Mouse (Mus musculus): Measurements from ENCODE around the gene Prmt8. TPM values are rescaled to one million over a fixed set of nuclear protein-coding genes. Genes with fewer than 3 reads are reported as not detected.

The Prmt8 gene
- total RNA-seq (2021) = not detected
- long read RNA-seq, experiment 1 = 0 reads
- long read RNA-seq, experiment 2 = 0 reads

DNA sequence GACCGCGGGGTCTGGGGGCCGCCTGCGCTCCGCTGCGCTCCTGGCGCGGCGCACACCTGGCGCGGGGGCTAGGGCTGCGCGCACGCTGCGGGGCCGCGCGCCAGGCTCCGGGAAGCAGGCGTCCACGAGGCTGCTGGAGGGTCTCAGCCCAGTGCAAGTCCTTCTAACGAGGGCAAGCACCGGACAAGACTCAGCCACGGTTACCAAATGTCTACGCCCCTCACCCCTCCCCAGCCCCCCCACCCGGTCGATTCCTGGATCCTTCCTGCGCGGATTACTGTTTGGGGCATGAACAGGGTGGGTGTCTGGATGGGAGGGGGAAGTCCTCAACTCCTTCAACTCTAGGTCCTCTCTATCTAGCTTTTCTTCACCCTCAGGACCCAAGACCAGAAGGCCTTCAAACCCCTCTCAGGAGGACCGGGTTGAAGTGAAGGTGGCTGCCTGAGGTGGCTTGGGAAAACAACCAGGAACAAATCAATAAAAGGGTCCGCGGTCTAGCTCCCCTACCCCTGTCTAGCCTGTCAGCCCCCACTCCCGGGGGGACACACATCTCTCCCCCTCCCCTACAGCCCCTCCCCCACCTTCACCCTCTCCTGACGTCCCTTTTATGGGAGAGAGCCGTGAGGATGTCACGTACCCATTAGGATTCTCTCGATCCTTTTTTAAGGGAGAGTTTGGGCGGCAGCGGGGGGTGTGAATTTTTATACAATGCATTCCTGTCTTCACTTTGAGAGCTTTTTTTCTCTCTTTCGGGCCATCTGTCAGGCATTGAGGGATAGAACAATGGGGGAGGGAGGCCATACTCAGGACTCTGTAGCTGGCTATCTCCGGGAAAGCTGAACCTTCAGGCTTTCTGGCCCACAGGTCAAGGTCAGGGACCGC, at the start of gene Prmt8:
Gene Prmt8 (minus strand): TSS at position 198 of the 882 bp plus-strand sequence.
- no peak for DNase-seq

DNA sequence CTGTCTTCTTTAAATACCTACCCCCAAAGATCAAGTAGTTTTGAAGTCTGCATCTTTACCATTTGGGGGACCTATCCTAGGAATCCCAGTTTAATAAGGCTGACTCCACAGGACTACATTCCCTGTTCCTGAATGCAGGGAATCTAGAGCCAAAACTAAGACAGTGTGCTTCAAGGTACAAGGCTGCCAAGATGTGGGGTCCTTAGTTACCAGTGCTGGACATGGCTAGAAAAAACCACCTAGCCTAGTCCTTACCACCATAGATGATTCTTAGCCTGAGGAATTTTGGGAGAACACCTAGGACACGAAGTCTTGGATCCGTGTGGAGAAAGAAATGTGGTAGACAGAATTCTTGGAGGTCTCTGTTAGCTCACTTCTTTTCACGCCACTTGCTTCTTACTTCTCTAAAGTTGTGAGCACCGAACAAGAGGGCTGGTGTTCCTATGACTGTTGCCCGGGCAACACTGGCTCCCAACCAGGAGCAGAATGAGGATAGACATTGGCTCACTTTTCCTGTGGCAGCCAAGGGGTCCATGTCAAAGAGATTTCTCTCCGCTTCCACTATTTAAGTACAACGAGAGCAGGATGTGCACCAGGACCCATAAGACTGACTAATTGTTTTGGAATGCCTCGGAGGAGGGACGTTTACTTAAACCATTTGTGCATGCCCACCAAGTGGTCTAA, 33.9 kb upstream of the Prmt8 start:
- no peak for DNase-seq
- intact Hi-C loops (cut with DNase I) = no loop called here

More for the DNA sequence above, at the start of gene Prmt8:
- intact Hi-C loops (cut with DNase I) = no loop called here

GRCm38 (mm10) chr6:127802211-127802610, 32.9 kb upstream of the Prmt8 start:
- no peak for DNase-seq
- intact Hi-C loops (cut with DNase I) = no loop called here

DNA sequence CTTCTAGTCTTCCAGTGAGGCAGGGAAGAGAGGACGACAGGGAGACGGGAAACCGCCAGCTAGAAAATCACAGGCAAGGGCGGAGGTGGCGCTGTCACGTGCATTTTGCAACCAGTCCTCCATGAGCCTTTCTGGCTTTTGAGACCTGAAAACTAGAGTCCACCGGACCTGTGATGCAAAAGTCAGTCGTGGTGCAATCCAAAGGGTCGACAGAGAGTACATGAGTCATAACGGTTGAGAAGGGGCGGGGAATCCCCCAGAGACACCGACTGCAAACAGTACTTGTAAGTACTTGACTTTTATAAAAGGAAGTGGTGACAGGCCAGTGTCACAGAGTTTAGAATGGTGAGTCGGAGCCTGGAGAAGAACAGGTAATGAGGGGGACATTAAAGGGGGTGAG, 20.8 kb upstream of the Prmt8 start:
- no peak for DNase-seq

DNA sequence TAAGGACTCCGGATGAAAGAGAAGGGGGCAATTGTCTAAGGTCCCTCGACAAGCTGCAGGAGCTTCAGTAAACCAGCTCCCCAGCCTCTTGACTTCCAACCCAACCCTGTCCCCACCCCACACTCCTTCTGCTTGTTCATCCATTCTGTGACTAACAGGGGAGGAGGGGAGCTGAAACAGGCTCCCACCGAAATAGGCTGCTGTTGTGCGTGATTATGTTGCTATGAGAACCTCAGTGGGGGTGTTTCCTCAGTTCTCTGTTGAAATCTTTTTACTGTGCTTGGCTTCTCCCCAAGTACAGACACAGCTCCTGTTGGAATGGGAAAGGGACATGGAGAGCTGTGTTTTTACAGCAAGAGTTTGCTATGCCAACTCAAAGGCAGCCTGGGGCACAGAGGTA, 1.5 kb upstream of the Prmt8 start:
- no peak for DNase-seq
- intact Hi-C loops (cut with DNase I) = no loop called here

More for the DNA sequence above, 20.8 kb upstream of the Prmt8 start:
- intact Hi-C loops (cut with DNase I) = no loop called here

DNA sequence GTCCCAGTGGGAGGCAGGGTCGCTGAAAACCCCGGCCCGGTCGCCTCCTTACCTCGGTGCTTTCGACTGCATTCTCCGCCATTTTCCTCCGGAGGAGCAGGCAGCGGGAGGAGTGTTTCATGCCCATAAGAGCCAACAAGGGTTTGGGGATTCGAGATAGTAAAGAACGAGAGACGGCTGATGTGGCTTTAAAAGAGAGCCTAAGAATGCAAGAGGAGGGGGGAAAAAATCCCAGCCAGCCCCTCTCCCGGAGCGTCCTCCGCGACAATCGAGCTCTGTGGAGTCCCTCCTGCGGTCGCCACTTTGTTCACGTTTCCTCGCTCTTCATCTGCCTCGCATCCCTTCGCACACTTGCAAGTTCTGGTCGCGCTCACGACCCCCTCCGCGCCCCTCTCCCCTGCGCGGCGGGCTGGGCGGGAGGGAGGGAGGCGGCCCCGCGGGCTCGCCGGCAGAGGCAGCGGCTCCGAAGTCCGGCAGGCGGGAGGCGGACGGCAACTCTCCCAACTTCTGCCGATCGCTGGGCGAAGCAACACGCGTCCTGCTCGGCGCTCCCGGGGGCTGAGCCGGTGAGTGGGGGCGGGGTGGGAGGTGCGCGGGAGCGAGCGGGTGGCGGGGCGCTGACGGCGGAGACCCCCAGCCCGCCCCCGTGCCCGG, 524 bp downstream of the Prmt8 start:
- no peak for DNase-seq
- intact Hi-C loops (cut with DNase I) = no loop called here

GRCm38 (mm10) chr6:127767706-127768493, 1.4 kb downstream of the Prmt8 start:
- intact Hi-C loops (cut with DNase I) = no loop called here
- peak; percentile 75 to 82 for DNase-seq

DNA sequence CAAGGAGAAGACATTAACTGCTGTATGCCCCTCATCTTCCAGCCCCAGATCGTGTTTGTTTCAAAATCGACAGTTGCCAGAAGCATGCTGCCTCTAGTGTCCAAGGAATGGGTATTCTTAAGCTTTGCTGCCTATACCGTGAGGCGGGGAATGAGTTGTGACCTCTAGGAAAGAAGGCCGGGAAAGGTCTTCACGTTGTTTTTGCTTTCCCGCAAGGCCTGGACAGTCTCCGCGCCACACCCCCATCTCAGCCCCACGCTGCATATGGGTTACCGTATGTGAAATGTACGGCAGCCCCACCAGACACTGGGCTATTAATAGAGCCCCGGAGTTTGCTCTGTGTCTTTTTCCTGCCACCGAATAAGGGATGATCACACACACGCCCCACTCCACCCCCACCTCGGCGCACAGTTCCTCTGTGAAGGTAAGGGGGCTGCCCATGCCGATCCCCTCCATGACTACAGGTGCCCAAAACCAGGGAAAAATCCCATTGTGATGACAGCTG, 2.0 kb downstream of the Prmt8 start:
- intact Hi-C loops (cut with DNase I) = no loop called here
- no peak for DNase-seq

DNA sequence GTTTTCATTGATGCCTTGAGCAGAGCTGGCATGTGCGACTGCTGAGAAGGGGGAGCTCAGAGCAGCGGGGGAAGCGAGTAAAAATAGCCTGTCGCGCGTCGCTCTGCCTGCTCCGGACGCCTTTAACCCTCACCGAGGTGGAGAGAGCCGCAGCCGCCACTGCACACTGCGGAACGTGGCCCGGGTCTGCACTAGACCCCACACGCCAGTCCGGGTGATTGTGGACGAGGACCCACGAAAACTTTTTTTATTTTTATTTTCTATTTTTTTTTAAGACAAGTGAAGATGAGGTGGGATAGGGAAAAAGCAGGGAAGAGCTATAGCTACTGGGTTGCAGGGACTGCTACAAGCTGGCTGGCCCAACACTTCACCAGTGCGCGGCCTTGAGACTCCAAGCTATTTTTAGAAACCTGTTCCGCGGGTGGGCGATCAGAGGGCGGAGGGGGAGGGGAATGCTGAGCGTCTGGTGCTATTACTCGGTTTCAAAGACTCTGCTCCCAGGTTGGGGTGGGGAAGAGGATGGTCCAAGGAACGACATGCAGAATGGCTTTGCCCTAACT, 2.6 kb downstream of the Prmt8 start:
- intact Hi-C loops (cut with DNase I) = no loop called here
- DNase-seq = peak in 1 of 2 experiments; percentile 30

GRCm38 (mm10) chr6:127766041-127766604, 3.1 kb downstream of the Prmt8 start:
- intact Hi-C loops (cut with DNase I) = no loop called here
- no peak for DNase-seq

DNA sequence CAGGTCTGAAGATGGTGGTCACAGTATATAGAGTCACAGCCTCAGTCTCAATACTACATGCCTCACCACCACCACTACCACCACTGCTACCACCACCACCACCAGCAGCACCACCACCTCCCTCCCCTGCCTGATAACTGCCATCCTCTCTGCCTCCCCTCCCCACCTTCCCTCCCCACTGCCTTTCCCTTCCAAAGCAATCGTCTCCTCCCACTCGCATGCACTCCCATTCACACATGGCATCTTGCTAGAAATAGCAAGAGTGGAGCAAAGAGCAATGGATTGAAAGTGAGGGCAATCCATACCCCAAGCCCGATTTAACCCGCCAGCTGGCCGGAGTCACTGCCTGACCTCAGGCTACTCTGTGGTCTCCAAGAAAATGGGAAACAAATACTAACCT, 3.7 kb downstream of the Prmt8 start:
- no peak for DNase-seq
- intact Hi-C loops (cut with DNase I) = no loop called here

DNA sequence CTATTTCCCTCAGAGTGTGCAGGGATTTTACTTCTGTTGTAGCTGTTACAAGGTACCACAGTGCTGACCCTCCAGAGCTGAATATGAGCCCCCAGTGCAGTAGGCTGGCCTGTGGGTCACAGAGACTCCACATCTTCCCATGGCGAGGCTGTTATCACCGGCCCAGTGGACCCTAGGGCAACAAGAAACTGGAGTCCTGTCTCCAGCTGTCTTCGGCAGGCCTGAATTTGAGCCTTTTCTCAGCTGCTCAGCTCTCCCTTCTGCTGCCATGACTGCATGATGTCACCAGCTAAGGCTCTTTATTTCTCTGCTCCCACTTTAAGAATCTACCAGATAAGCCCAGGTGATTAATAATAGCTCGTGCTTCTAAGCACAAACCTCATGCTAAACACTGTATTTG, 11.0 kb downstream of the Prmt8 start:
- no peak for DNase-seq
- intact Hi-C loops (cut with DNase I) = no loop called here

DNA sequence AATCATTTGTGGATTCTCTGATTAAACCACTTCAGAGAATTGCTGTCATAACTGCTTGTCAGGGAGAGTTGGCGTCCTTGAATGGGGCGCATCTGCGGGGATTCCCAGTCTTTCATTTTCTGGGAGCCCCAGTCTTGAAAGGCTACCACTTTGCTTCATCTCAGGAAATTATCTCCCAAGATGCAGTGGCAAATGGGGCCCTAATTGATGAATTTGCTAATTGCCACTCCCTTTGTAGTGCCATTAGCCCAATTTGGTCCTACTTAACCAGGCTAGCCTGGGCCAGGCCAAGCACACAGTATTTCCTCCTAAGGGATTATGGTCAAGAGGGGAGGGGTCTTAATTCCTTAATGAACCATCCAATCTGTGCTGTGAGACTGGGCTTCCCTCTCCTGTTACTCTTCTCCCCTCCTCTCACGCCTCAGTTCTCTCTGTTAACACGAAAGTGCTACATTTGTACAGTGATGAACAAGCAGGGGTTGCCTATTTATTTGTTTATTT, 11.6 kb downstream of the Prmt8 start:
- no peak for DNase-seq

GRCm38 (mm10) chr6:127756856-127757255, 12.4 kb downstream of the Prmt8 start:
- no peak for DNase-seq
- intact Hi-C loops (cut with DNase I) = no loop called here

More for the DNA sequence above, 11.6 kb downstream of the Prmt8 start:
- intact Hi-C loops (cut with DNase I) = no loop called here

- intact Hi-C loops (cut with DNase I) = no loop called here
- no peak for DNase-seq
Measured at GRCm38 (mm10) chr6:127753228-127753627, 16.0 kb downstream of the Prmt8 start.

- intact Hi-C loops (cut with DNase I) = no loop called here
- no peak for DNase-seq
Measured at GRCm38 (mm10) chr6:127752681-127753080, 16.6 kb downstream of the Prmt8 start.

DNA sequence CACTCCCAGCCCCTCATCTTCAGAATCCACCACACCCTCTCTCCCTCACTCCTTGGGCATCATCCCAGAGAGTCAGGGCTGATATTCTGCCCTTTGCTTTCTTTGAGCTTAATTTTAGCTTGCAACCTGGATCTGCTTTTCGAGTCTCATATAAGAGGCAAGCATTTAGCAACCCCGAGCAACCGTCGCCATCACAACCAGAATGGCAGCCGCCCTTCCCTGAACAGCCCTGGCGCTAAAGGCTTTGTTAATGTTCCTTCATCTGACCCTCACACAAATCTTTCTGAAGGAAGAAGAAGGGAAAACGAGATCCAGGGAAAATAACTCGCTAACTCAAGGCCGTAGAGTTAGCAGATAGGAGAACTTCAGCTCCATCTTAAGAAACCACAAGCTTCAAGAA, 17.8 kb downstream of the Prmt8 start:
- intact Hi-C loops (cut with DNase I) = no loop called here
- DNase-seq = no peak

DNA sequence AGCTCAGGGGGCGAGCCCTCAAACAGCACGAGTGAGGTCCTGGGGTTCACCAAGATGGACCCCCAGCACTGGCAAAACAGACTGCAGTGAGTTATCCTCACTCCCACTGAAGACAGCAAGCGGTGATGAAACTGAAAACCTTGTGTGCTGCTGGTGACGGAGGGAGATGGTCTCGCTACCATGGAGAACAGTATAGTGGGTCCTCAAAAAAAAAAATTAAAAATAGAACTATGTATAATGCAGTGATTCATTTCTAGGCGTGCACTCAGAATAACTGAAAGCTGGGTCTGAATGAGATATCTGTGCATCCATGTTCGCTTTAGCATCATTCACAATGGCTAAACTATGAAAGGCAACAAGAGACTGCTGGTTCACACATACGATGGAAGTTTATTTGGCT, 20.5 kb downstream of the Prmt8 start:
- intact Hi-C loops (cut with DNase I) = no loop called here

GRCm38 (mm10) chr6:127742290-127742689, 27.0 kb downstream of the Prmt8 start:
- intact Hi-C loops (cut with DNase I) = no loop called here

More for the DNA sequence above, 20.5 kb downstream of the Prmt8 start:
- no peak for DNase-seq

More at GRCm38 (mm10) chr6:127742290-127742689, 27.0 kb downstream of the Prmt8 start:
- DNase-seq = no peak
